Mouse (Mus musculus) bone marrow, adult 2 months (tissue): Measurements from ENCODE around the gene Lrch1. TPM values are rescaled to one million over a fixed set of nuclear protein-coding genes. Genes with fewer than 3 reads are reported as not detected.

ENCODE experiments used
- H3K27ac ChIP-seq: fragments of 200-500 bp; 2 replicates; pipeline ENCODE4 v1.5.1; 2012; ENCODE audit warnings: low read depth, mild to moderate bottlenecking, control low read depth, inconsistent platforms, low read length; ENCODE audit not compliant: control insufficient read depth, poor library complexity, insufficient read depth
- H3K4me1 ChIP-seq: fragments of 200-500 bp; 2 replicates; pipeline ENCODE4 v1.6.1; 2011; ENCODE audit warnings: low read length; ENCODE audit not compliant: control insufficient read depth, insufficient read depth
- H3K4me3 ChIP-seq: fragments of 200-500 bp; replicated peaks from 2 replicates; pipeline ENCODE3; 2011; ENCODE audit warnings: mild to moderate bottlenecking, low read depth, low read length, control low read depth; ENCODE audit not compliant: control insufficient read depth
- CTCF ChIP-seq: fragments of 200-500 bp; IDR thresholded peaks from 2 replicates; pipeline ENCODE4 v1.5.1; 2011; ENCODE audit warnings: low read length, control low read depth; ENCODE audit not compliant: control insufficient read depth, insufficient read depth
- POLR2A ChIP-seq: fragments of 200-500 bp; IDR thresholded peaks from 2 replicates; pipeline ENCODE4 v1.6.1; 2011; ENCODE audit warnings: low read depth, mild to moderate bottlenecking, control low read depth, low read length, borderline replicate concordance; ENCODE audit not compliant: control insufficient read depth
- WGBS: fragments of 180-500 bp; shearing (Covaris S2); methylation state at CpG from one replicate; pipeline ENCODE4 v1.1.7; 2018; 5-methylcytosine and 5-hydroxymethylcytosine counted together
- polyA plus RNA-seq: library from polyadenylated mRNA; stranded (reverse); fragments of >200 nt; gene quantifications from 2 replicates; pipeline ENCODE4 v1.2.4, GENCODE M21; 2011; ENCODE audit warnings: low replicate concordance; ENCODE audit not compliant: missing spikeins, insufficient read depth, insufficient read length

The Lrch1 gene
- polyA plus RNA-seq, 1 experiment = 9.2 TPM

DNA sequence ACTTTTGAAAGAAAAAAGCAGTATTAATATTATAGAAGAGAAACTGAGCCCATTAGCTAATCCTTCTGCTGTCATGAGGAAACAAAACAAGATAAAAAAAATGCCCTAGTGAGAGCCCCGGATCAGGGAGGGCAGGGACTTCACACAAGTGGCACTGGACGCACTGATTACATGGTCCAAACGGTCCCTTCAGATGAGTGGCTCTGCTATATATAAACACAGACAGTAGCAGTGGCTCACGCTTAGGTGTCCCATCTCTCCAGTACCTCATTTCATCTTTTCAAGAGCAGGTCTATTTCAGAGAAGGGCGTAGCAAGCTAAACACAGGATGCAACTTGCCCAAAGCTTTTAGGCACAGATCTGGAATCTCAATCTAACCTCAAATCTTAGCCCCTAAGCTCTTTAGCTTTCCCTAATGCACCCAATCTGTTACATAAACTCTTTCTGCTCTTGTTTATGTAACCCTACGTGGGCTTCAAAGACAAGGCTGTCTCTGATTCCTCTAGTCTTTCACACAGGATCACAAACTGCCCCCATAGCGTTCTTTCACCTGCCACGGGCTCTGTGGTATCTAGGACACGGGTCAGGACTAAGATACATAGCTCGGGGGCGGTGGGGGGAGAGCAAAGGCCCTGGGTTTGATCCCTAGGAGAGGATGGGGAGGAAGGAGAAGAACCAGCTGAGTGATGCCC is 163.3 kb downstream of the Lrch1 start:
- Histone ChIP-seq H3K4me3 (no peak overlapping the region), H3K27ac (no peak overlapping the region), H3K4me1 (no peaks in the 10 kb centered on the region)
- no peak for TF ChIP-seq POLR2A
- no peak for TF ChIP-seq CTCF
- 92% methylated on average over 11 of the region's 11 CpGs for WGBS

DNA sequence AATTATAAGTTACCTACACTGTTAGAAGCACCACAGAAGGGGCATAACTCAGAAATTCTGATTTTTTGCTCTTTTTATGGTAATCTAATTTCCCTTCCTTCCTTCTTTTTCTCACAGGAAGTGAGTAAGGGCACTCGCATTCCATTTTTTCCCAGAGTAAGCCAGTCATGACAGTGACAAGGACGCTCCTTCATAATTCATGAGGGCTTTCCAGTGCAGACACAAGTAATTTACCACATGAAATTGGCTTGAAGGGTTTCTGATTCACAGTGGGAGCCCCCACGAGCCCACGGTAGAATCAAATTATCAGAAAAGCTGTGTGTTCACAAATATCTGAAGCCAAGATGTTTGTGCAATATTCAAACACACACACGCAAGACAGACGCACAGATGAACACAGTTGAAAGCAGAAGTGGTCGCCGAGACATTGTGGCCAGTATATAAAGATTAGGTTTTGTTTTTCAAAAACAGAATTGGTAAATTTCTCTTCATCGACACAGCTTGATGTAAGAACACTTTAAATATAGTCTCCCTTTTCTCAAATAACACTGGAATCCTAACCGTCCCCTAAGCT is 173.5 kb downstream of the Lrch1 start:
- WGBS = 35% methylated on average over 10 of the region's 10 CpGs
- Histone ChIP-seq H3K27ac (no peak overlapping the region), H3K4me1 (no peaks in the 10 kb centered on the region), H3K4me3 (no peak overlapping the region)
- no peak for TF ChIP-seq CTCF
- TF ChIP-seq POLR2A = no peak

- H3K4me1 ChIP-seq = no peaks in the 10 kb centered on the region
- WGBS = 69% methylated on average over 1 of the region's 1 CpGs
- no peak overlapping the region for H3K27ac ChIP-seq
- H3K4me3 ChIP-seq = no peak overlapping the region
- TF ChIP-seq CTCF = no peak
- no peak for TF ChIP-seq POLR2A
Observed at GRCm38 (mm10) chr14:74767892-74768291, 179.8 kb downstream of the Lrch1 start.

GRCm38 (mm10) chr14:74764191-74764918 is 183.3 kb downstream of the Lrch1 start:
- TF ChIP-seq CTCF = peak; percentile 92
- no peak for TF ChIP-seq POLR2A
- Histone ChIP-seq H3K4me3 (no peak overlapping the region), H3K4me1 (no peaks in the 10 kb centered on the region), H3K27ac (no peak overlapping the region)
- WGBS = 59% methylated on average over 10 of the region's 10 CpGs

DNA sequence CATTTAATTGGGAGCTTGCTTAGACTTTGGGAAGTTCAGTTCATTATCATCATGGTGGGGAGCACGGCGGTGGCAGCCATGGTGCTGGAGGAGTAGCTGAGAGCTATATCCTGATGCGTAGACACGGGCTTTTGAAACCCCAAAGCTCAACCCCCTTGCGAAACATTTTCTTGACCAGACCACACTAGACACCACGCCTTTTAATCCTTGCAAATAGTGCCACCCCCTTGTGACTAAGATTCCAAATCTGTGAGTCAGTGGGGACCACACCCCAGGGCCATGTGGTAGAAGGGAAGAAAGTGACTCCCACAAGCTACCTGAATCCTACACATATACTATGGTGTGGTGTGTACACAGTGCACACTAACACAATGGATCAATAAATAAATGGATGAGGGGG is 210.8 kb downstream of the Lrch1 start:
- 73% methylated on average over 6 of the region's 6 CpGs for WGBS
- no peaks in the 10 kb centered on the region for H3K4me1 ChIP-seq
- no peak for TF ChIP-seq POLR2A
- TF ChIP-seq CTCF = no peak
- no peak overlapping the region for H3K4me3 ChIP-seq
- no peak overlapping the region for H3K27ac ChIP-seq

DNA sequence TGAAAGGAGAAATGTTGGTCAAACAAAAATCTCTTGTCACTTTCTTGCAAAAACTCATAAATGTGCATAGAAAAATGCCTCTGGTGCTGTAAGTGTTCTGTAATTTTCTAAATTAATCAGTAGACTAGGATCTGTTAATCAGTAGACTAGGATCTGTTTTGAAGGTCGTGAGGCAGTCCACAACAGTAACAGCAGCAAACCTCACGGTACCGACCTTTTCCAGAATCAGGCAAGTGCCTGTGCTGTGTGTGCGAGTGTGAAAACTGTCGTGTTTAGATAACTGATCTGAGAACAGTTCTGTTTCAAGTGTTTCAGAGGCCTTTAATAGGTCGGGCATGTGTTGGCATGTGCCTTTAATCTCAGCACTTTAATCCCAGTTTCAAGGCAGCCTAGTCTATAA is 212.2 kb downstream of the Lrch1 start:
- Histone ChIP-seq H3K4me1 (no peaks in the 10 kb centered on the region), H3K4me3 (no peak overlapping the region)

GRCm38 (mm10) chr14:74733397-74733796 is 214.3 kb downstream of the Lrch1 start:
- TF ChIP-seq POLR2A (no peak), CTCF (no peak)
- WGBS = 64% methylated on average over 2 of the region's 2 CpGs
- Histone ChIP-seq H3K27ac (no peak overlapping the region), H3K4me1 (no peaks in the 10 kb centered on the region), H3K4me3 (no peak overlapping the region)

More for the DNA sequence above, 212.2 kb downstream of the Lrch1 start:
- no peak for TF ChIP-seq CTCF
- TF ChIP-seq POLR2A = no peak
- H3K27ac ChIP-seq = no peak overlapping the region
- 80% methylated on average over 6 of the region's 6 CpGs for WGBS

GRCm38 (mm10) chr14:74732079-74732783 is 215.4 kb downstream of the Lrch1 start, which contains the start of gene Esd:
Esd (plus strand) TSS chr14:74732297.
- TF ChIP-seq POLR2A (peak; percentile 71), CTCF (no peak)
- H3K27ac ChIP-seq = peak within 1 kb of the TSS; percentile 42; the same call in 1 of the 2 replicates
- no peaks in the 10 kb centered on the region for H3K4me1 ChIP-seq
- H3K4me3 ChIP-seq = peak within 1 kb of the TSS; percentile 92
- under 1% methylated on average over 53 of the region's 53 CpGs for WGBS
